Mouse (Mus musculus): ENCODE data around the gene Nyap2.

Gene Nyap2

DNA sequence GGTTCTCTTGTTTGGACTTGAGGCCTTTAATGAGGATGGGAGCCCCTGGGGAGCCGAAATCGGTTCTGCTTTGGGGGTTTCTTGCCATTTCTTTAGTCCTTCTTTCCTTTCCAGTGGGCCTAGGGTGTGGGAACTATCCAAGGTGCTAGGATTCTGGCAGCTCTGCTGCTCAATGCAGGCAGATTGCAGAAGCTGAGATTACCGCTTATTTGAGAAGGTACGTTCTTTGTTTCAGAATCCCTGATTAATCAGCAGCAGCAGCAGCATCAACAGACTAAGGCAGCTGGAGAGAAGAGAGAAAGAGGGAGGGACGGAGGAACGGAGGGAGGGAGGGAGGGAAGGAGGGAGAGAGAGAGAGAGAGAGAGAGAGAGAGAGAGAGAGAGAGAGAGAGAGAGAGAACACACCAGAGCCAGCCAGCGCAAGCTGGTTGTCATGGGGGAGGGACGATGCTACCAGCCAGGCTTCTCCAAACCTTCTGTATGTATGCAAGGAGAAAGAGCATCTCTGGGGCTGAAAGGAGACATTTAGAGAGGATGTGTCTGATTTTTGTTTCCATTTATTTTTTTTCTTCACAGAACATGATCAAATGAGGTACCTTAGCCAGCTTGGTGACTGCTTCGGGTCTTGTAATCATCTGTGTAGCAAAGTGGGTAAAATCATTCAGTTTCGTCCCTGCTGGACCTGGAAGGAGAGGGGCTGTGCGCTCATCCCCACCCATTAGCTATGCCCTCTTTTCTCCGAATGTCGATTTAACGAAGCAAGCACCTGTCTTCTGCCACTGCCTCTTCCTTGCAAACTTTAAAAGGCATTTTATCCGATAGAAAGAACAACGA lies at the start of gene Nyap2:
TSS of gene Nyap2 (plus strand) at position 120 of the 834 bp plus-strand sequence.
- peak; percentile 8 for DNase-seq (ENCODE audit: low read depth, low spot score)

DNA sequence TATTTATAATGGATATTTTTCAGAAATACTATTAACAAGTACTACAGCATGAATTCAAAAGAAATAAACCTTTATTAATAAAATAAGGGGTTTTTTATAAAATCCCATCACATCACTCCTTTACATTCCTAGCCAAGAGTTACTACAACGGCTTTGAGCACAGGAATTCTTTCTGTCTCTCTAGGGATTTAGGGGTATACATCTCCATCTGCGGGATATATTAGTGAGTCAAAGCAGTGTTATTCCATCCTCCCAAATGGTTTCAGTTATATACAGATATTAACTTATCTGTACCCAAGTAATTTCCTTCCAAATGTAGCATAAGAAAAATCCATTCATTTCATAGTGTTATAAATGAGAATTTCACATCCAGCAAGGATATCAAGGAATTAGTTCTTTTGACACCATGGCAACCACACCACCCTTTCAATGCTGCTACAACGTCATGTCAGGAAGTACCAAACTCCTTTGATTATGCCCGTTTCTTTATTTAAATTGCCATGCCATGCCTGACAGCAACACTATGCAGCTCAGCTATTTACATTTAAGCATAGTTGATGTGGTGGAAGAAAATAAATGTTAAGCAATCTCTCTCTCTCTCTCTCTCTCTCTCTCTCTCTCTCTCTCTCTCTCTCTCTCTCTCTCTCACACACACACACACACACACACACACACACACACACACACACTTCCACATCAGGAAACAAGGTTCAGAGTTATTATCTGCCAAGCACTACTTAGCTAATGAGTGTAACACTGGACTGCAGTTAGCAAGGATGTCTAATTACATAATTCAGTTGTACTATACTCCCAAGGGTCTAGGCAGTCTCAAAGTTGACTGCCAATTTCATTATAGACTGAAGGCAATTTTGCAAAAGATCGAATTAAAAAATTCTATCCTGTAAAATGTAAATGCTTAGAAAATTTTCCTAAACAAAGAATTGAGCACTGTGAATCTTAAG lies 33.6 kb upstream of the Nyap2 start:
- no peak for DNase-seq (ENCODE audit: low read depth, low spot score)

GRCm38 (mm10) chr1:81058340-81058739 lies 18.4 kb upstream of the Nyap2 start:
- DNase-seq (ENCODE audit: low read depth, low spot score): no peak

DNA sequence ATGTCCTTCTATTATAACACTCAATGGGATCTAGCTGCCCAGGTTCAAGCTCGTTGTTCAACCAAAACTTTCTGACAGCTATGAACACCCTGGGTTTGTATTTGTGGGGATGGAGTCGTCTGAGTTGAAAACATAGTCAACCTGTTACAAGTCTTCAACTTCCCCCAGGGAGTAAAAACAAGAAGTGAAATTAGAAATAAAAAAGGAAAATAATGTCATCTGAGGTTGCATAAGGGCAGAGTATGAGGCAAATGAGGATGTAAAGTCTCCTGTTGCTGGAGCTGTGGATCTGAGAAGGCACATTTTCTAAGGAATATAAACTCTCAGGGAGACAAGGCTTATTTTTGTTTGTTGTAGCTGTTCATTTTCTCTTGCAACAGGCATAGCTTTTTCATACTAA lies 17.9 kb upstream of the Nyap2 start:
- no peak for DNase-seq (ENCODE audit: low read depth, low spot score)

GRCm38 (mm10) chr1:81062811-81063210 lies 13.9 kb upstream of the Nyap2 start:
- no peak for DNase-seq (ENCODE audit: low read depth, low spot score)

- DNase-seq (ENCODE audit: low read depth, low spot score): no peak
Measured at GRCm38 (mm10) chr1:81076259-81076658, 491 bp upstream of the Nyap2 start.

GRCm38 (mm10) chr1:81077665-81078314 lies 1.0 kb downstream of the Nyap2 start:
- no peak for DNase-seq (ENCODE audit: low read depth, low spot score)

DNA sequence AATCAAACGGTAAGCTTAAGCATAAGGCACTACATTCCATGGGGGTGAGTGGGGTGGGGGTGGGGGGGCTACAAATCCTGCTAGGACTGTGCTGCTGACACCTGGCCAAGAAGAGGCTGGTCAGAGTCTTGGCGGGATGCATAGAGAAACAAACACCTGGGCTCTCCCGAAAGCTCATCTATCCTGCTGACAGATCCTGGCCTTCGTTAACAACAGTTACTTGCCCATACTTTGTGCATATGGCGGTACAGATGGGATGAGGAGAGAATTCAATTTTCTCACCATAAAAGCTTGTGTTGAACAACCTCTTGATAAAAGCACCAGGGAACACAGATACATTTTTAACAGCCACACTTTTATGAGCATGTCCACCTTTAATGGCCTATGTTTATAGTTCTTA lies 10.7 kb downstream of the Nyap2 start:
- DNase-seq (ENCODE audit: low read depth, low spot score): no peak

- DNase-seq (ENCODE audit: low read depth, low spot score): no peak
Measured at GRCm38 (mm10) chr1:81090400-81090799, 13.7 kb downstream of the Nyap2 start.

GRCm38 (mm10) chr1:81090979-81091378 lies 14.2 kb downstream of the Nyap2 start:
- no peak for DNase-seq (ENCODE audit: low read depth, low spot score)

GRCm38 (mm10) chr1:81092056-81092455 lies 15.3 kb downstream of the Nyap2 start:
- DNase-seq (ENCODE audit: low read depth, low spot score): no peak

- DNase-seq (ENCODE audit: low read depth, low spot score): no peak
Measured at GRCm38 (mm10) chr1:81092886-81093285, 16.1 kb downstream of the Nyap2 start.

DNA sequence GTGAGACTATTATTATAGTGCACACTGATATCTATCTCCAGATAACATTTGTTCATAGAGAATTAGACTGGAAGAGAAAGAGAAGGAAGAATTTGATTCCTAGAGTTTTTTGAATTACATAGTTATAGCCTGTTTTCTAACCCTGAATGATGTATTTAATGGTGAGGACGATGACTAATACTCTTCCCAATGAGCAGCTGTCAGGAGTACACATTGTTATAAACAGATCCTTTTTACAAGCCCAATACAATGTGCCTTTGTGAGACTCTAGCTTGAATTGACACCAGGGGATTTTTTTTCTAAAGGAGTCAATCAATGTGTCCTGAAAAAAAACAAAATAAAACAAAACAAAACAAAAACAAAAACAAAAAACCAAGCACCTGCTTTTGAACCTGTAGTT lies 22.2 kb downstream of the Nyap2 start:
- no peak for DNase-seq (ENCODE audit: low read depth, low spot score)

DNA sequence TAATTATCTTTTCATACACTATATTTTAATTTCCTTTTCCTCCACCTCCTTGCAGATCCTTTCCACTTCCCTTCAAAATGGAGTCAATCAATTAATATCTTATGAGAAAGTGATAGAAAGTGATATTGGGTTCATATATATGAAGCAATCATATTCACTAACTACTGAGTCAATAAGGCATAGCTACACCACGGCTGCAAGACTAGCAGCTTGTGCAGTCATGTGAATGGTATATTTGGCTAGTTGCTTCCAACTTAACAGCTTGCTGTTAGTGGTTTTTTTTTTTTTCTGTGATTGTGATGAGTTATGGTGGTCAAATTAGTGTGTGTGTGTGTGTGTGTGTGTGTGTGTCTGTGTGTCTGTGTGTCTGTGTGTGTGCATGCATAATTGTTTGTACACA lies 25.0 kb downstream of the Nyap2 start:
- DNase-seq (ENCODE audit: low read depth, low spot score): no peak

DNA sequence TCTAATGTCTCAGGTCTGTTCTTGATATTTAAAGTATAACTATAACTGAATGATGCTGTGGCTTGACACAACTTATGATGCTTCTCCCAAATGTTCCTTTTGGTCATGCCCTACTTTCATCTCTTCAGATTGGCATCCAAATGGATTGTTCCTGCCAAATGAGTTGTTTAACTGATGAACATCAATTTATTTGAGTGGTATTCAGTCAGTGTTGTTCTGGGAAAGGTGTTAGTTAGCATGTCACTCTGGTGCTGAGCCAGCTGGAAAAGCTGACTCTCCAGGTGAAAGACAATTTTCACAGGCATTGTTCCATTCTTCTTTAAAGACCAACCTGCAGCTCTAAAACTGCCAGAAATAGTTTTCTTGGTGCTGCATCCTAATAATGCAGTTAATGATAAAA lies 43.0 kb downstream of the Nyap2 start:
- no peak for DNase-seq (ENCODE audit: low read depth, low spot score)

DNA sequence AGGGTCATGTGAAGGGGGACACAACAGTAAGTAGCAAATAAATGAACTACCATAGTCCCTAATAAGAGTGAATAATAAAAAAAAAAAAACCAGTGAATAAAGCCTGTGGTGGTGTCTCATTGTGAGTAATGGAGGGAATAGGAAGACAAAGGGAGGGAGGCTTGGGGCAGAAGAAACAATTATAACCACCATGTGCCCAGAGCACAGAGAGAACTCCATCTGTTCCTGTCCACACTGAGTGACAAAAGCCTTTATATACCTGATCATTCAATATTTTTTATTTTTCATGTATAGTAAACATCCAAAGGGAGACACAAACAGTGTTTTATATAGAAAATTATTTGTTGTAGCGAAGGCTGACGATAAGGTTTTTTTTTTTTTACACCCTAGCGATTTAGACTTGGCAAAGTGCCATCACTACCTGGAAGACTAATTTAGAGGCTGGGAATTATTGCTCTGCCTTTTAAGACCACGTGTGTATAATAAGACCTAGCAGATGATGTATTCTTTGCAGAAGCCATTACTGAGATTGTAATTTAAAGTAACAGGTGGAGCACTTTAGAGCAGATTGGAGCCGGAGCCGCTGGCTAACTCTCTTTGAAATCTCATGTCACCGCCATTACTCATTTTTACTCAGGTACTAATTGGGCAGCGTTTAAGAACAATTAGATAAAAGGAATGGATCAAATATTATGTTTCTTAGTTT lies 55.4 kb downstream of the Nyap2 start:
- no peak for DNase-seq (ENCODE audit: low read depth, low spot score)

DNA sequence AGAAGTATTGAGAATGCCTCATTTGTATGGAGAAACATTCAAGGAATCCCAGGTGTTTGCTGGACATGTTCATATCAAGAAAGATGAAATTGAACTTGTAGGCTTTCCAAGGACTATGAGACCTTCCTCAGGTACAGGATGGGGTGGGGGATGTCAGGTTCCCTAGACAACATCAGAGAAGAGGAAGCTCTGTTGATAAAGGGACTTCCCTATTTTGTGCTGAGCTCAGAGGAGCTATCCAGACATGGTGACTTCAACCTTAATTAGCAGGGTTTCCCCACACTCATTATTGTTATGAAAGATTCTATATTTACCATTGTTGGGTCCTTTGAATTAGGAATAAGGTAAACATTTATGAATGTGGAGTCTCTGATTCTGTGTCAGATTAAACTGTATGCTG lies 67.1 kb downstream of the Nyap2 start:
- no peak for DNase-seq (ENCODE audit: low read depth, low spot score)

DNA sequence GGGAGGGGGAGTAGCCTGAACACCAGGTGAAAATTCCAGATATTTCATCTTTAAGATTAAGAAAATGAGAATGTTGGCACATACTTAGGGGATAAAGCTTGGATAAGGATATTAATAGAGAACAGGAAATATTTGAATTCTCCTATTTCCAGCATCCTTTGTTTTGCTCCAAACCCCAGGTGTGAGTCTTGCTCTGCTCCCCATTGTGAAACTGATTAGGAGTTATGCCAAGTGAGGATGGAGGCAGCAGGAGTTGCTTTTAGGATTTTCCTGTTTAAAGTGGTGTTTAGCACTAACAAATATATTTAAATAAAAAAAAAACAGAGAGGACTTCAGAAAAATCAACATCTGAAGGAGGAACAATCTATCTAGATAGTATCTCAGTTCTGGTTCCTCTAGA lies 68.8 kb downstream of the Nyap2 start:
- no peak for DNase-seq (ENCODE audit: low read depth, low spot score)

DNA sequence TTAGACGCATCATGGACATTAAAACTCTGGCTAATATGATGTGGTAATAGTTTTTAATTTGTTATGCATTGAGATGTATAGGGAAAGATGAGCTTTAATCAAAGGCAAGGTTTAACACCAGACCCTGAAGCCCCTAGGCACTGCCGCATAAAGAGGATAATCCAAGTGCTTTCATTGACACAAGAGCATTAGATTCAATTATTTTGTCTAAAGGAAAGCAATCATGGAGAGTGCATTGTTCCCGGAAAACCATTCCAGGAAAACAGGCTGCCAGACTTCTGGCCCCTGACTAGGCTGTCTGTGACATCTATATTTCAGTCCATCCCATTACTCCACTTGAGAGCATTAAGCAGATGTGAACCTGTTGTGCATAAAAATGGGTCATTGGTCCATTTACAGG lies 92.5 kb downstream of the Nyap2 start:
- no peak for DNase-seq (ENCODE audit: low read depth, low spot score)

DNA sequence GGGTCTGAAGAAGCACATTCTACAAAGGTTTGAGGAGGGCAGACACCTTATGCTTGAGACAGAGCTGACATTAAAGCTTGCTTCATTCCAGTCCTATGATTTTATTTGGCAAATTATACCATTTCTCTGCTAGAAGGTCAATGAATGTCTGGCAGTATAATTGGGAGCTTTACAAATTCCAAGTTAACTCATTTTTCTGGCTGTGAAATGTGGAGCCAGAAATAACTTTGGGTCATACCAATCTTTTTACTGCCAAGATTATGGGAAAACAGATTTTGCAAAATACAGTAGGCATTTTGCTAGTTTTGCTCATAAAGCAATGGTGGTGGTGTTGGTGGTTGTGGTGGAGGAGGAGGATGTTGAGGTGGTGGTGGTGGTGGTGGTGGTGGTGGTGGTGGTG lies 96.0 kb downstream of the Nyap2 start:
- DNase-seq (ENCODE audit: low read depth, low spot score): no peak

GRCm38 (mm10) chr1:81173303-81173702 lies 96.6 kb downstream of the Nyap2 start:
- no peak for DNase-seq (ENCODE audit: low read depth, low spot score)
